Mouse (Mus musculus) retina, postnatal 7 days (tissue): Measurements from ENCODE around the gene Olfr1458.

Experiments
- DNase-seq: peaks from one replicate; pipeline ENCODE4 v3.0.0-alpha.2; 2012; ENCODE audit warnings: low read depth, low spot score

The Olfr1458 gene

DNA sequence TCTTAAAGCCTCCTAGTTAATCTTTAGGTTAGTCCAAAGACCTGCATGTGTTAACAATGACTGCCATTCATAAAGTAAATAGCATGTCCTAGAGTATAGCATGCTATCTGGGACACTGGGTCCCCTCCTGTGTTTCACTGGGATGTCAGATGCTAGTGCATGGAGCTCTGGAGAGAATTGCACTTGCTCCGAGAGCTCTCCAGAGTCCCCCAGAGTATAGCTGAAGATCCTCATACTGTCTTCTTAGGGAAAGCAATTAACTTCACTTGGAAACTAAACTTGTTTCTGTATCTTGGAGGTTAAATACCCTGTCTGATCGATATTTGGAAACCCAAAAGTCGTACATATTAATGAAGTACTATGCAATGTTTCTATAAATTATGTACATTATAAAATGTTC, at the start of gene Olfr1458:
TSS of gene Olfr1458 (minus strand) at position 101 of the 400 bp plus-strand sequence.
- no peak for DNase-seq

DNA sequence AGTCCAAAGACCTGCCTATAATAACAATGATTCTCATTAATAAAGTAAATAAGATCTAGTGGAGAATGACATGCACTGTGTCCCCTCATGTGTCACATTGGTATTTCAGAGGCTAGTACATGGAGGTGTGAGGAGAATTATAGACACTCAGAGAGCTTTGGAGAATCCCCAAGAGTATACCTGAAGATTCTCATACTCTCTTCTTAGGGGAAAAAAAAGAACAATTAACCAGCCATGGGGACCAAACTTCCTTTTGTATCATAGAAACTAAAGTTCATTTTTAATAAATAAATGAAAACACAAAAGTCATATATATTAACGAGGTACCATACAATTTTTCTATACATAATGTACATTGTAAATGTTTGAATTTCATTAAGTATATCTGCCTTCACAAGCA, 42.9 kb upstream of the Olfr1458 start, which contains the start of gene Olfr1459:
TSS of gene Olfr1459 (minus strand) at position 101 of the 400 bp plus-strand sequence.
- DNase-seq = no peak

DNA sequence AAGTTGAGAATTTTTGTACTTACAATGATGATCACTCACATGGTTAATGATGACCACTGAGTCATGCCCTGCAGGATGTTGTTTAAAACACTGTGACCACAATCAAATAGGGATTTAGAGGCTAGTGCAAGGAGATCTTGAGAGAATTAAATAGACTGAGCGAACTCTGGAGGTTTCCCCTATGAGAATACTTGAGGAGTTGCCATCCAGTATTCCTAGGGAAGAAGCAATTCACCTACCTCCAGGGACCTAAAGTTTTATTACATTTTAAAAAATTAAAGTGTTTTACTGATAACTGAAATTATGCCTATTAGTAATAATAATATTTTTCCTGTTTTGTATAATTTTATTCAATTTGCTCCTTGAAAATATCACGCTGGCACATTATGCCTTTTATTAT, 8.8 kb downstream of the Olfr1458 start, which contains the start of gene Olfr1457:
TSS of gene Olfr1457 (minus strand) at position 101 of the 400 bp plus-strand sequence.
- no peak for DNase-seq

DNA sequence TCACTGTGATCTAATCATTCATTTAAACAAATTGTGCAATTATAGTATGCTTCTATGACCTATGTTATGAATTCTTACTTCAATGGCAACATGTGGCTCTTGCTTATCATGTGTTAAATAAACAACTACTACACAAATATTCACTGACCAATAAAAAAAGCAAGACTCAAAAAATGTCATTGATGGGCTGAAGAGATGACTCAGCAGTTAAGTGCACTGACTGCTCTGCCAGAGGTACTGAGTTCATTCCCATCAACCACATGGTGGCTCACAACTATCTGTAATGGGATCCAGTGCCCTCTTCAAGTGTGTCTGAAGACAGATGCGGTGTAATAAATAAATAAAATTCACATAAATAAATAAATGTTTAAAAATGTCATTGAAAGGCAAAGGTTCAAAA, 12.7 kb downstream of the Olfr1458 start:
- DNase-seq = no peak

DNA sequence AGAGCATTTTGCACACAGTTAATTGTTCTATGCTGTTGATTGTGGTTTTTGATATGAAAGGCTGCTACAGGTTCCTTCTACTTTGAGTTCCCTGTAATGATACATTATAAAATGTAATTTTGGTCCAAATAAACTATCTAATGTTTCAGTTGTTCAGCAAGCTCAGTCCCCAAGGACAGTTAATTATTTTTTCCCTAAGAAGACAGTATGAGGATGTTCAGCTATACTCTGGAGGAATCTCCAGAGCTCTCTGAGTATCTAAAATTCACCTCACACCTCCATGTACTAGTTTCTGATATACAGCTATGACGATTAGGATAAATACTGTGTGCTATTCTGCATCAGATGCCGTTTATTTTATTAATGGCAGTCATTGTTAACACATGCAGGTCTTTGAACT, 46.3 kb downstream of the Olfr1458 start, which contains the start of gene Olfr1454:
TSS of gene Olfr1454 (plus strand) at position 301 of the 400 bp plus-strand sequence.
- DNase-seq = no peak
